Mouse (Mus musculus) Muller cell, postnatal 12 days (primary cell): Measurements from ENCODE around the gene Ppp1r37.
"Not testable (repeated sequence)": the region's sequence is repeated elsewhere in the genome, so short reads cannot be mapped to it uniquely, and the experiment has no call there.

Source experiments
- DNase-seq: peaks from one replicate; pipeline ENCODE4 v3.0.0-alpha.2; 2015; ENCODE audit errors: inconsistent ontology term

Gene Ppp1r37

GRCm38 (mm10) chr7:19562643-19563410 is at the start of gene Ppp1r37:
Gene Ppp1r37 (minus strand): TSS chr7:19563076.
- DNase-seq, result peak; percentile 64

- no peak for DNase-seq
Observed at GRCm38 (mm10) chr7:19610969-19611368, 48.1 kb upstream of the Ppp1r37 start.

DNA sequence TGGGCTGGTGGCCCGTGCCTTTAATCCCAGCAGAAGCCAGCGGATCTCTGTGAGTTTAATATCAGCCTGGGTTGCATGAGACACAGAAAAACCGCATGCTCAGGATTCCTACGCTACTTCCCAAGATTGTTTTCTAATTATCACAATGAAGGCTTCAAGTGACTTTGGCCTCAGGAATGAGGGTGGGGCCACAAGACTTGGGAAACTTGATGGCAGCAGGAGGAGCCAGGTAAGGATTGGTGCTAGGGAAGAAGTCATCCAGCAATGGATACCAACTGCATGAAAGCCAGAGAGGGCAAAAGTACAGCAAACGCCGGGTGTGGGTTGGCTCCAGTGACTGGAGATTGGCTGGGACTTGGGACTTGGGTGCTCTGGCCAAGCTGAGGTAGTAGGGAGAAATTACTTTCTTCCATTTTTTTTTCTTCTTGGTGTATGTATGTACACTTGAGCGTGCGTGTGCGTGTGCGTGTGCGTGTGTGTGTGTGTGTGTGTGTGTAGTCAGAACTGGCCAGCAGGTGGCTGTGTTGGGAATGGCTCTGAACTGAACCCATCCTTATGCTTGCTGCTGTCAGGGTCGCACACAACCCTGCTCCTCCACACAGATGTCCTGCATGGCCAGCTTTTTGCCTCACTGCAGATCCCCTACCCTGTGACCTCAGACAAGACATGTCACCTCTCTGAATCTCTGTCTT is 46.9 kb upstream of the Ppp1r37 start:
- DNase-seq, result peak; percentile 72

DNA sequence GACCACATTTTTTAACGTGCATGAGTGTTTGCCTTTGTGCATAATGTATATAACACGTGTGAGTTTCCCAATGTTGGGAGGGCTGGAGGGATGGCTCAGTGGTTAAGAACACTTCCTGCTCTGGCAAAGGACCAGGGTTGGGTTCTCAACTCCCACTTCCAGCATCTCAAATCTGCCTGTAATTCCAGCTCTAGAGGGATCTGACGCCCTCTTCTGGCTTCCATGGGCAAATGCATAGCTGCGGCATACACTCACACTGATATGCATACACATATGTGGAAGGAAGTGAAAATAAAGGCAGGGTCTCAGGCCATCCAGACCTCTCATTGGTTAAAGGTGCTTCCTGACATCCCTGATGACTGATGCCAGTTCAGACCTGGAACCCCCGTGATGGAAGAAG is 44.4 kb upstream of the Ppp1r37 start:
- no peak for DNase-seq

- DNase-seq, result not testable (repeated sequence)
Observed at GRCm38 (mm10) chr7:19604606-19605214, 41.8 kb upstream of the Ppp1r37 start.

- DNase-seq, result peak; percentile 96
Observed at GRCm38 (mm10) chr7:19603849-19604605, 41.2 kb upstream of the Ppp1r37 start, which contains the start of gene Clasrp. Gene Clasrp (minus strand): TSS chr7:19604486.

GRCm38 (mm10) chr7:19603055-19603454 is 40.2 kb upstream of the Ppp1r37 start:
- no peak for DNase-seq

GRCm38 (mm10) chr7:19600562-19600961 is 37.7 kb upstream of the Ppp1r37 start:
- DNase-seq, result peak; percentile 82

GRCm38 (mm10) chr7:19593061-19593730 is 30.3 kb upstream of the Ppp1r37 start:
- DNase-seq, result no peak

GRCm38 (mm10) chr7:19589917-19590316 is 27.0 kb upstream of the Ppp1r37 start:
- DNase-seq, result peak; percentile 58

- peak; percentile 33 for DNase-seq
Observed at GRCm38 (mm10) chr7:19589207-19589606, 26.3 kb upstream of the Ppp1r37 start.

DNA sequence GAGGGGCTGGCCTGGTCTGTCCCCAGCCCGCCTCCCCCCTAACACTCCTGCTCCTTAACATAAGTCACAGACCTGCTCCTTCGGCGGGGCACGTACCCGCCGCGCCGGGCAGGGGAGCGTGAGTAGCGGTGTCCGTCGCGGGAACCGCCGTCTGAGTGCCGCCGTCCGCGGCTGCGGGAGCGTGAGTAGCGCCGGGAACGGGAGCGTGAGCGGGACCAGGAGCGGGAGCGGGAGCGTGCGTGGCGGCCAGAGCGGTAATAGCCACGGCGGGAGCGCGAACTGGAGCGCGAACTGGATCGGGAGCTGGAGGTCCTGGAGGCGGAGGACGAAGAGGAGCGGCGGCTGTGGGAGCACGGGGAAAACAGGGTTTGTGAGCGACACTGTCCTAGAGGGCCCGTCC is 23.4 kb upstream of the Ppp1r37 start:
- no peak for DNase-seq

DNA sequence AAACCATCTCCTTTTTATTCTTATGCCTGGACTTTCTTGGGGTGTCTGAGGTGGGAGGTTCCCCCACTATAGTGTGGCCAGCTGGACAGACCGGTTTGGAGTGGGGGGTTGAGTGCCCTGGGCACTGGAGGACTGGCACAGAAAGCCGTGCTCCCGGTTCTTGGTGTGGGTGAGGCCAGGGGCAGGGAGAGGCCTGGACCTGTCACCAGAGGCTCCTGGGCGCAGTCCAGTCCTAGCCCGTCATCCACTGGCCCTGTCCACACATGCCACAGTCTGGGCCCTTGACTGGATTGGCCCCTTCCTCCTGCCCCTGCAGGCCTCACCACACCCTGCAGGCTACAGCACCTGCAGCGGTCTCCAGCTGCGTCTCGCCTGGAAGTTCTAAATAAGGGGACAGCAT is 17.8 kb upstream of the Ppp1r37 start:
- no peak for DNase-seq

- no peak for DNase-seq
Observed at GRCm38 (mm10) chr7:19579751-19580150, 16.9 kb upstream of the Ppp1r37 start.

DNA sequence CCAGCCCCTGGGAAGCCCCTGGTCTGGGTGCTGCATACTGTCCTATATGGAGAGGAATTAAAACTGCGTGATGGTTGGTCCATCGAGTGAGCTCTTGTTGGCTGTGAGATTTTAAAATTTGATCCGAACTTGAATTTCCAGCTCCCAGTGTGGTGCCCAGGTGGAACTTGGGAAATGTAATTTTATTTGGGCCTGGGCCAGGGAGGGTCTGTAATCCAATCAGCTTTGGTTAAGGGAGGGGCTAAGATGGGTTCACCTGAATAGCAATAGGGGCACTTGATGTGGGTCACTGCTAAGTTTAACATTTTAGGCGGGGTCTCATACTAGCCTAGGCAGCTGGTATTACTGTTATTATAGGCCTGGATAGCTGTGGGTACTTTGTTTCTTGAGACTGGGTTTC is 15.6 kb upstream of the Ppp1r37 start:
- no peak for DNase-seq

DNA sequence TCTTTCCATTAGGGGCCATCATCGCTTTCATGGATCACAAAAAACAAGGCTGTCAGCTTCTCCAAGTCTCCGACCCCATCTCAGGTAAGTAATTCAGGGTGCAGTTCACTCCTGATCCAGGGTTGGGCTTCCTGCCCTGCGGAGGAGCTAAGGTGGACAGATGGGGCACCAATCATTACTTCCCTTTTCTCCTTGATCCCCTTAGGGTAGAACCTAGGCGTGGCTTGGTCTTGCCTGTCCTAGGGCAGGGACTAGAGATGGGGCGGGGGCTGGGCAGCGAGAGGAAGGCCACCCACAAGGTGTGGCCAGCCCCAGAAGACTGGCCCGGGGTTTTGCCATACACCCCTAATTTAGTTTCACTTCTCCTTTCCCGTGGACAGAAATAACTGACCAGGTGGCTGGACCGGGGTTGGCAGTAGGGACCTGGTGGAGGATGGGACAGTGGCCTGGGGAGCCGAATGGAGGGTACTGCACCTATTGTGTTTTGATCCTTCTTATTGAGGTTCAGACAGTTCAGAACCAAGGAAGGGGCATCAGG is 15.1 kb upstream of the Ppp1r37 start:
- no peak for DNase-seq

GRCm38 (mm10) chr7:19577141-19577852 is 14.4 kb upstream of the Ppp1r37 start, which contains the start of the genes Zfp296 and Gemin7:
Gene Zfp296 (plus strand): TSS chr7:19577287.
Gene Gemin7 (minus strand): TSS chr7:19577595.
- DNase-seq, result peak; percentile 49

GRCm38 (mm10) chr7:19575559-19575958 is 12.7 kb upstream of the Ppp1r37 start:
- DNase-seq, result no peak

DNA sequence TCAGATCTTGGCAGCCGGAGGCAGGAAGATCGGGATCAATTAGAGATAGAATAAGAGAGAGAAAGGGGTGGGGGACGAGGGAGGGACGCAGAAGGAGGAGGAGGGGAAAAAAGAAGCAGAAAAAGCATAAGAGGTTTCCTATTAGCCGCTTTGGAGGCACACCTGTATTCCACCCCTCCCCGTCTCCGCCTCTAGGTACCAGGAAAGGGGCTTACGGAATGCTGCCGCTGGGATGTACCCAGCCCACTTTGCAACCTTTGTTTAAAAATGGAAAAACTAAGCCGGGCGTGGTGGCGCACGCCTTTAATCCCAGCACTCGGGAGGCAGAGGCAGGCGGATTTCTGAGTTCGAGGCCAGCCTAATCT is 10.9 kb upstream of the Ppp1r37 start:
- no peak for DNase-seq
